Mouse (Mus musculus) layer of hippocampus, adult 11-12 months (tissue): ENCODE measurements around the gene Dhh.
A peak's percentile ranks its signal among the peaks of the same experiment; 100 is the strongest.
"Not testable (repeated sequence)": the region's sequence is repeated elsewhere in the genome, so short reads cannot be mapped to it uniquely, and the experiment has no call there.

ENCODE experiments used
- DNase-seq: peaks from one replicate; pipeline ENCODE4 v3.0.0; 2022; ENCODE audit warnings: low spot score

Gene Dhh

DNA sequence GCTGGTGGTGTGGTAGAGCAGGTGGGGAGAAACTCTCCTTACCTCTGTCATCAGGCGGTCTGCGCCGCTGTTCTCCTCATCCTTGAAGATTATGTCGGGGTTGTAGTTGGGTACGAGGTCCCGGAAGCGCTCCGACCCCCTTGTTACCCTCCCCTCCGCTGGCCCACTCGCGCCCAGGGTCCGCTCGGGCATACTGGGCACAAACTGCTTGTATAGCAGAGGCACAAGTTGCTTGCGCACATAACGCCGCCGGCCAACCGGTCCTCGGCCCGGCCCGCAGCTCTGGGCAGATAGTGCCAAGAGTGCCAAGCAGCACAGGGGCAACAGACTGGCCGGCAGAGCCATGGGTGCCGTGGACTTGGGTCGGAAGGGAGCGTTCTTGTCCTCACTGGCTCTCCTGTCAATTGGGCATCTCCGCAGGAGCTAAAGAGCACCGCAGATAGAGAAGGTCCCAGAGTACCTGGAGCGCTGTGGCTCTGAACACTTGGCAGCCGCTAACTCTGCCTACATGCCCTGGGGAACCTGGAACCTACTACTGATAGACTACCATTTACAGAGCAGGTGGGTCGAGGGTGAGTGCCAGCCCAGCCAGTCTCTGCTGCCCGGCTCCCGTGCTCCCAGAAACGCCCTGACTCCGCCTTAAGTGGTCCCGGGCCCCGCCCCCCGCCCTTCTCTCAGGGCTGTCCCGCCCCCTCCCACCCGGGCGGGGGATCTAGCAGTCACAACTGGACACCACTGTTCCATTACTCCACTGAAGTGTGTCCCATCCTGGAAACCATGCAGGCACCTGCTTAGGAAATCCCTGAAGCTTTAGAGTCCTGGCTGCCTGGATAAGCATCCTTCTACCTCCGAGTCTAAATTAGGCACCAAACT is at the start of gene Dhh:
Gene Dhh (minus strand): TSS at position 613 of the 873 bp plus-strand sequence.
- no peak for DNase-seq

DNA sequence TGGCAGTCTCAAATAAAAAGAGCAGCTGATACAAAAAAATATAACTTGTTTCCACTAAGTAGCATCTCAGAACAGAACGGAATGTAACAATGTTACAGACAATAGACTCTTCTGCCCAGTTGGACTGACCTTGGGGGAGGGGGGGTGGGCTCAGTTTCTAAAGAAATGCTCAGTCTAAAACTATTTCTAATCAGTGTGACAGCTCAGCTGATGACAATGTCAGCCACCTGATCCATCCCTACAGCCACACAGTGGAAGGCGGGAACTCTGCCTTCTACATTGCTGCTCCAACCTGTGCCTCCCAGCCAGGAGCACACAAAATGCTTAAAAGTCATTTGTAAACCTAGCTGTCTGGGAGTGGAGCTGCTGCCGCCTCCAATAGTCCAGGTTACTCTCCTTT is 49.5 kb upstream of the Dhh start:
- no peak for DNase-seq

DNA sequence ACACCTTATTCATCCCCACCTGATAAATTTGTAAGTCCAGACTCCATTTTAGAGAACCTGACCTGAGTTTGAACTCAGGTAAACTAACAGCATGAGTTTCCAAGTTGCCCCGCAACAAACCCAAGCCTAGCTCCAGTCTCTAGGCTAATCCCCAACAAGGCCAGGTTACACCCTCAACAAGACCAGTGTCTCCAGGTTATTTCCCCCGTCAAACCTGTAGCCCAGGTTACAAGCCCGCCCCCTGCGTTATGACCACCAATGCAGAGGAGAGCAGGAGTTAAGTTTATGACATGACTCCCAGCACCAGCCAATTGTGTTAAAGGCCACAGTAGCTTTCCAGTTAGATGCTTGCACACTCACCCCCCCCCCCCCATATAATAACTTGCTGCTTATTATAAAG is 44.8 kb upstream of the Dhh start:
- DNase-seq = no peak

DNA sequence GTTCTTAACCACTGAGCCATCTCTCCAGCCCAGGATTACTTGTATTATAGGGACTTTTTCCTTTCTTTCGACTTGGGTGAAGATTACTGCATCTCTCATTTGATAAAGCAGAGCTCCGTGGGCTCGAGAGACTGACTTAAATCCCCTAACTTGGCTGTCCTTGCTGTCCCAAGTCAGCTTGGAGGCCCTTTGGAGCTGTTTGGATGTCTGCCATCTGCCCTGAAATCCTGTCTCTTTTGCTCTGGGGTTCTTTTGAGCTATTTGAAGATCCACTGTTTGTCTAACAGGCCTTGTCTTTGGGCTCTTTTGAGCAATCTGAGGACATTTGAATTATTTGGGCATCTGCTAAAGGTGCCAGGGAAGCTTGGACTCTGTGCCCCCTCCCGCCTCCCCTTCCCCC is 43.7 kb upstream of the Dhh start:
- DNase-seq = no peak

DNA sequence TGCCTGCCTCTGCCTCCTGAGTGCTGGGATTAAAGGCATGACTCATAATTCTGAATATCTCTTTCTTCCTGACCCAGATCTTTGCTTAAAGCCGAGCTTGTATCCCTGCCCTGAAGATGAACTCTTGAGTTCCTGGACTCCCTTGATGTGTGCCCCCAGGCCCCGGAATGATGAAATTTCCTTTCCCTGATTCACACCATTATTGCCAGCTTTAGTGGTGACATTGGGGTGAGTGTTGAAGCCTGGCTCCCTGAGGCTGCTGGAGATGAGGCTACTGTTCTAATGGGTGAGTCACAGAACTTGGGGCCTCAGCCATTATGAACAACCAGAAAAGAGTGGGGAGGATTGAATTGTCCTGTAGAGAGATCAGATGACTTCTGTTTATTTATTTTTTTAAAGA is 43.2 kb upstream of the Dhh start:
- DNase-seq = no peak

DNA sequence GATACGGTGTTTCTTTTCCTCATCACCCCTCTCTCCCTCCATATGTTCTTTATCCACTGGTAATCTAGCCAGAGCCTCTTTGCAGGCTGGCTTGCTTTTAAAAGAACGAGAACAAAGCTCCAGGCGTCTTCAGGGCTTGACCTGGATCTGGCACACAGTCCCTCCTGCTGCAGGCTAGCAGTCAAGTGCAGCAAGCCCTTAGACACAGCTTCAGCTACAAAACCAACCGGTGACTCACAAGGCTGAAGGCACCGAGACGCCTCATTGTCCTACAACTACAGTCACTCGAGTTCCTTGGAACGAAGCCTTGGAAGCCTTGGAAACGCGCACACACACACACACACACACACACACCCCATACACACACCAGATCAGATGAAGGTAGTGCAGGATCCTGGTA is 42.5 kb upstream of the Dhh start:
- no peak for DNase-seq

DNA sequence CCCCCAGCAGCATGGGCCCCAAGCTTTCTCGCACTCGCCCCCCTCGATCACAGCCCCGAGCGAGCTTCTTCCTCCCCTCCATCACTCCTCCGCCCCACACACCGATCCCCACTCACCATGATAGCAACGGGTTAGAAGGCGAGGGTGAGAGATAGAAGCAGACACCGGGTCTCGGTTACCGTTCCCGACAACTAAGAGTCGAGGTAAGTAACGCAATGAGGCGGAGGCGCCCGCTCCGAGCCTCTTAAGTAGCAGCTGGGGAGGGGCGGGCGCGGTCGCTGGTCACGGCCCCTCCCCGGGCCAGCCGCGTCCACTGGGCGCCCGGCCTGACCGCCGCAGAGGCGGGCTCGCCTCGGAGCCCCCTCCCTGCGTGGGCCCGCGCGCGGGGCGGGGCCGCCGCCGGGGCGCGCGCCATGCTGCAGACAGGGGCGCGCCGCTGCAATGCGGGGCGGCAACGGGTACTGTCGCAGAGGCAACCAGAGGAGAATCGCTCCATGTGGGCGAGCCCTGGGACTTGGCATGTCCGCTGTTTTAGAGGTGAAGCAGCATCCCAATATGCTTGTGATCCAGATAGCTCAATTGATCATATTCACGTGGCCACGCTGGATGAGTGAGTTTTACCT is 36.0 kb upstream of the Dhh start, which contains the start of gene Tuba1b:
Gene Tuba1b (minus strand): TSS at position 349 of the 623 bp plus-strand sequence.
- peak; percentile 92 for DNase-seq

DNA sequence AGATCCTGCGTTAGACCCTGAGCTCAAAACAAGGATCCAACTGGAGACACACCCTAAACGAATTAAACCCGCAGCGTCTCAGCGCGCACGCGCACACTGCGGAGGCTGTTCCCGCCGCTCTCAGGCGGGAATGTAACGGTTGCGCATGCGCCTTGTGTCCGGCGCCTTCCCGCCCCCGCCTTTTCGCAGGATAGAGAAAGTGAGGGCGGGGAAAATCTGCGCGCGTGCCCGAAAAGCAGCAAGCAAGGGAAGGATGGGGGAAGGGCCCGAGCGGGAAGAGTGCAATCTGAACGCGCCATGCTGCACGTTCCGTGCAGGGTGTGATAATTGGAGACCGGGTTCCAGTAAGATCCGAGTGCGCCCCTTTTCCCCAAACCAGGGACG is 35.5 kb upstream of the Dhh start:
- peak; percentile 97 for DNase-seq

DNA sequence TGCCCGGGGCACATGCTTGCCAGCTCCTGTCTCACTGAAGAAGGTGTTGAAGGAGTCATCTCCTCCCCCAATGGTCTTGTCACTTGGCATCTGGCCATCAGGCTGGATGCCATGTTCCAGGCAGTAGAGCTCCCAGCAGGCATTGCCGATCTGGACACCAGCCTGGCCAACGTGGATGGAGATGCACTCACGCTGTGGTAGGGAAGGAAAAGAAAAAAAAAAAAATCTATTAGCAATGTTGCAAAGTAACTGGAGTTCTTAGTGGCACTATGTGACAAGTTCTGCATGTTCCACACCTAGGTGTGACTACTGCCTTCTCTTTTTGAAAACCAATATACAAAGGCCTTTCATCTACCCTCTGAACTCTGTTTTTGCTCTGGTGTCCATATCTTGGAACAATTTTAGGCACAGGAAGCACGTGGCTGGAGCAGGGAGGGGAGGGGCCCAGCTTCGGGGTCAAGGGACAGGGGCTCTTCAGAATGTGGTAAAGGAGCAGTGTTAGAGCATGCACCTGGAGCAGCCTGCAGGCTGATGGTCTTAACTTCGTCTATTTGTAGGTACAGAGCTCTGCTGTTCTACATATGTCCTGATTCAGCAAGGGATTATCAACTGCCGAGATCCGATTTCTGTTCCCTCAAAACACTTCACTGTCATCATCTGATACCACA is 34.8 kb upstream of the Dhh start:
- not testable (repeated sequence) for DNase-seq

DNA sequence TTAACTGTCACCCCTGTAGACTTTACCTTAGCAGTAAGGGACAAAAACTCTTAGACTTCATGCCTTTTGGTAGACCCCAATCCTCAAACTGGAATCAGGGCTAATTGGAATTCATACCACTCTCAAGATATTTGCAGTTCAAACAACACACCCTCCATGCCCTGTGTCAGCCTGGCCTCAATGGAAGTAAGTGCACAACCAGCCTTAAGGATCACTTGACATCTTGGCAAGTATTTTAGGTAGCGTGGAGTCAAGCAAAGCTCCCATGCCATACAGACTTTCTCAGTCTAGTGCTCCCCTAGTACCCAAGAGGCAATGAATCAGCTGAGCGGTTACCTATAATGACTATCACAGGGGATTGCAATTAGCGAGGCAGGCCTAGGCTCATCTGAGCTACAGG is 32.7 kb upstream of the Dhh start:
- no peak for DNase-seq

DNA sequence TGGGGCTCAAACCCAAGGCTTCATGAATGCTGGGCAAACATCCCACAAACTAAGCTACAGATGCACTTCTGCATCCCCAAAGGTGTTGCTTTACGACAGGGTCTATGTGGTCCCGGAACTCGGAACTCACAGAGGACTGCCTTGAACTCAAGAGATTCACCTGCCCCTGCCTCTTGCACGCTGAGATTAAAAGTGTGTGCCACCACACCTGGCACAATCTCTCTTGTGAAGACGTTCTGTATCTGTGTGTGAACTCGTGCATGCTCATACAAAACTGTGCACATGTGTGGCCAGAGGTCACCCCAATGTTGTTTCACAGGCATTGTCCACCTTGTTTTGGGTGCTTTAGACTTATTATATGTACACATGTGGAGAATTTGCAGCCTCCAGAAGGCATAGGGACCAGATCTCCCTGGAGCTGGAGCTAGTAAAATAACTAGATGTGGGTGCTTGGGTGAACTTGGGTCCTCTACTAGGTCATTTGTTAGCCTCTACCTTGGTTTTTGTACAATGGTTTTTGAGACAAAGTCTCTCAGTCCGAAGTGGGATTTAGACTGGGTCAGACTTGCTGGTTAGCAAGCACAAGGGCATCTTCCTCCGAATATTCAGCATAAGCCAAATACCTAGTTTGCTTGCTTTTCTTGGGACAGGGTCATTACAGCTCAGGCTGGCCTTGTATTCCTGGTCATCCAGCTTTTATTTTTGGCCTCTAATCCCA is 31.8 kb upstream of the Dhh start:
- DNase-seq = no peak

DNA sequence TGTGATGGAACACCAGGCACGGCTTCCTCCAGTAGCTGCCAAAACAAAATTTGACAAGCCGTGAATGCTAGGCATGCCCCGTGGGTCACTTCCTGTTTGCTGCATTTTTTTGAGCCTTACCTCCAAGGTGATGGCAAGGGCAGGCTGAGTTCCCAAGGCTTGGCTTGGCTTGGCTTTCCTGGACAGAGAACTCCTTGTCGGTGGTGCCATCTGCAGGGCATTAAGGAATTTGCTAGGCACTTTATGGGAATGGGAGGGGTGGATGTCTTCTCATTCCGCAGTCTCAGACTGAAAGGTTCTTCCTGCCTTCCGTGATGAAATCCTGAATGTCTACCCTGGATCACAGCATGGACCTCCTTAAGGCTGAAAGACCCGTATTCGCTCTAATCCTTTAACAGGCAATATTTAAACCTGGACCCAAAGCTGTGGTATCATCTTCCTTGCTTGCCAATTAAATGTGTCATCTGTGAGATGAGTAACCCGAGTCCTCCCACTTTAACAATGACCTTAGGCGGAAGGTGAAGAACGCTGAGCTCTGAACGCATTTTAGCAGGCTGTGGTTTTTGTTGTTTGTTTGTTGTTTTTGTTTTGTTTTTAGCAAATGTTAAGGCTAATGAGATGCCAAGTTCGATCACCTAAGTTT is 30.4 kb upstream of the Dhh start:
- peak; percentile 74 for DNase-seq

DNA sequence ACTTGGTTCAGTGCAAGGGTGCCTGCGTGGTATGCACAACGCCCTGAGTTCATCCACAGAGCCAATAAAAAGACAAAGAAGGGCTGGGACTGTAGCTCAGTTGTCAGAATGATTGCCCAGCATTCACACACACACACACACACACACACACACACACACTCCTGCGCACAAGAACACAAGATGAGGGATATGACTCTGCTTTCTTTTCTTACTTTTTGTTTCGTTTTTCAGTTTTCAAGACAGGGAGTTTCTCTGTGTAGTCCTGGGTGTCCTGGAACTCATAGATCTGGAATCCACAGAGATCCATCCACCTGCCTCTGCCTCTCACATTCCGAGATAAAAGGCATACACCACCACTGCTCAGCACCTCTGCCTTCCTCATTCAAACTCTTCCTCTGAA is 29.2 kb upstream of the Dhh start:
- DNase-seq = no peak

DNA sequence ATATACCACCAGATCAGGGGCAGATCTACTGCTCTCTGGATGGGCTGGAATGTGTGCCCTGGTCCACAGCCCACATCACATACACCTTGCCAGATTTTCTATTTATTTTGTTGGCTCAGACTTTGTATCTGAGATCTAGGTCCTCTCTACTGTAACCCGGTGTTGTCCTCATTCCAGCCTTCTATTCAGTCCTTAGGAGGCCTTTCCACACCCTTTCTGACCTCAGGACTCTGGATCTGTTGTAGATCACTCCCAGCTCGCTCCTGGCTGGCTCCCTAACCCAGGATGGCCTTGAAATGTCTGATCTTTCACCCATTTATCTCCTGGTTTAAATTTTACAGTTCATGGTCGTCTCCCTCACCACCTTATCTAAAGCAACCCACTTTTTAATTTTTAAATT is 26.3 kb upstream of the Dhh start:
- DNase-seq = no peak

DNA sequence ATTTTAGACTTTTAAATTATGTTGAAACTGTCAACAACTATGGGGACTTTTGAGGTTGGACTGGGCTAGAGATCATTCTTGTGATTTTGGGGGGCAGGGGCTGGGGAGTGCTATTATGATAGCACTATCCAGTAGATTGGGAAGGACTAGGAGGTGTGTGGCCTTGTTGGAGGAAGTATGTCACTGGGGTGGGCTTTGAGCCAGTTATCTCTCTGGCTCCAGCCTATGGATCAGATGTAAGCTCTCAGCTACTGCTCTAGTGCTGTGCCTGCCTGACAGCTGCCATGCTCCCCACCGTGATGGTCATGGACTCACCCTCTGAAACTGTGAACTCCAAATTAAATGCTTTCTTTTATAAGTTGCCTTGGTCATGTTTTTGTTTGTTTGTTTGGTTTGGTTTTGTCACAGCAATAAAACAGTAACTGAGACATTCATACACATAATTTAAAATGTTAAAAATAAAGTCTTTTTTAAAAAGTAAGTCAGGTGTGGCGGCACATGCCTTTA is 24.7 kb upstream of the Dhh start:
- no peak for DNase-seq

DNA sequence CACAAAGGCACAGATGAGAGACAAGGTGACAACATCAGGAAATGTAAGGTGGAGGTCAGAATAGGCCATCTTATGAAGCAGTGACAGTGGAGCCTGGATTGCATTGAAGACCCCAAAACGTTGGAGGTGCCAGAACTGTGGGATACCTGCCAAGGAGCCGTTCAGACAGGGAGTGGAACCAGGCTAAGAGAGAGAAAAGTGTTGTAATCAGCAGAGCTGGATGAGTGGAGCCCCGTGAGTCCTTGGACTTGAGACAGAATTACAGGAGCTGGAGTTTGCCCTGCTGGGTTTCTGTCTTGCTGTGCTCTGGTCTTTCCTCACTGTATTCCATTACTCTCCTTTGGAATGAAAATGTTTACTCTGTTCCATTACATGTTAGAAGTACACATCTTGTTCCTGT is 24.2 kb upstream of the Dhh start:
- no peak for DNase-seq

DNA sequence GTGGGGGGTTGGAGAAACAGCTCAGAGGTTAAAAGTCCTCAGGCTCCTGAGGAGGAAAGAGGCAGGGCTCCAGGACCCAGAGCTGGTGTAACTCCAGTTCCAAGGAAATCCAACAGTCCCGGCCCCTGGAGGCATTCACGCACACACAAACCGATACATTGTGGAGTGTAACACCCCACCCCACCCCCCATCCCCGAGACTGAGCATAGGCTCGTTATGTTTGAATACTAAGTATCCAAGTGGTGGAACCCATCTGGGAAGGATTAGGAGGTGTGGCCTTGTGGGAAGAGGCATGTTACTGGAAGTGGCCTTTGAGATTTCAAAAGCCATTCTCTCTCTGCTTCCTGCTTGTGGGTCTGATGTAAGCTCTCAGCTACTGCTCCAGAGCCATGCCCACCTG is 23.2 kb upstream of the Dhh start:
- DNase-seq = no peak

DNA sequence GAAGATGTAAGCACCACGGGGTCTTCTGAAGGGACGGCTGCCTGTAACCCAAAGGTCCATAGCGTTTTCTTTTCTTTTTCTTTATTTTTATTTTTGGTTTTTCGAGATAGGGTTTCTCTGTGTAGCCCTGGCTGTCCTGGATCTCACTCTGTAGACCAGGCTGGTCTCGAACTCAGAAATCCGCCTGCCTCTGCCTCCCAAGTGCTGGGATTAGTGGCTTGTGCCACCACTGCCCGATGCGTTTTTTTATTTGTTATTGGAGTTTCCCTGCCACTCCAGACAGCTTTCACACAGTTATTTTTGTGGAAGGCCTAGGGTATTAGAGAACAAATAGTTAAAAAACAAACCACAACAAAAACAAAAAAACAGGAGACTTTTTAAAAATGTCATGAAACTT is 20.2 kb upstream of the Dhh start:
- not testable (repeated sequence) for DNase-seq

DNA sequence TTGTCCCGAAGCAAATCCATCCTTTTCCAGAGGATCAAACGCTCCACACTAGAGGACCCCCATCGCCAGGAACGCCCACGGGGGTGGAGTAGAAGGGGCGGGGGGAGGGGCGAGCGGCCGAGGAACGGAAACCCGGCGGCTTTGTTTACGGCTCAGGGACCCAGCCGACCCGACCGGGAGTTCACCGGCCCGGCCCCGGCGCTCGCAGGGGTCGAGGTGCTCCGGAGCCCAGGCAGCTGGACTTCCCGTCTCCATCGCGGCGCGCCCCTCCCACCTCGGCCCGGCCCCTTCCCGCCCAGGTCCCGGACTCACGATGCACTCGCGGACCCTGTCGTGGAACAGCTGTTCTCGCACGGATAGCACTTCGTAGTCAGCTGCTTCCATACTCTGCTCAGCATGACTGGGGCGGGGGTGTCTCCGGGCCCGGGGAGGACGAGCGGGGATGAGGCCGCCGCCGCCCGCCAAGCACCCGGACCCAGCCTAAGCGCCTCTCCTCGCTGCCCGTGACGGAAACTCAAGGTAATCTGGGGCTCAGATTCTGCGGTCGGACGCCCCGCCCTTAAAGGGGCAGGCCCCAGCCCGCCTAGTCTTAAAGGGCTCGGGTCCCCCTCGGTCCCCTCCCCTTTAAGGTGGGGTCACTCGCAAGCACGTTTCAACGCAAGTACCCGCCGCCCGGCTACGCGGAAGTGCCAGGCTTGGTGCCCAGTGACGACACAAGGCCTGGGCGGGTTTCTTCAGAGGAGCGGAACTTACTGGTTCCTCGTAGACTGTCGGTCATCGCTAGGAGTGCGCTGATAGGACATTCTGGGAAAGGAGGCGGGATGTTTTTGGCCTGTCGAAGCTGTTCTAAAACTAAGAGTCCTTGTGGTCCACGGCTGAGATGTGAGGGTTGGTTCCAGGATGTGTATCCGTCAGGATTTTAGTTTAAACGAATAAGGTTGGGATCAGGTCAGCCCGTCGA is 19.5 kb upstream of the Dhh start, which contains the start of gene Lmbr1l:
Gene Lmbr1l (minus strand): TSS at position 694 of the 961 bp plus-strand sequence.
- peak; percentile 99 for DNase-seq

DNA sequence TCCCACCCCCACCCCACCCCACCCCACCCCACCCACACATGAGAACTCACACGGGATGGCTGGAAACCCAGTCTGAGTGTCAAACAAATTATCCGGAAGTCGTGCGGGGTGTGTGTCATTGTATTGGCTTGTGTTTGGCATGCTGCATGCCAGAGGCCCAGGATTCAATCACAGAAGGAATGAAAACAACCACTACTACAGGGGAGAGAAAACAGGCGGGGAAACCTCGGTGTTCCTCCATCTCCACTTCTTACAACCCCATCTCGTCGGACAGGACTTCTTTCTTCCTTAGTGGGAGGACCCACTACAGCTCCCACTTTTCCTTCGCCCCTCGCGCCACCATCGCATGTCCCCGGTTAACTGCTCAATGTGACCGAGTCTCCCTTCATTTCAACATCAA is 18.8 kb upstream of the Dhh start:
- peak; percentile 18 for DNase-seq
